Mouse (Mus musculus) G1E (cell line): ENCODE measurements around the gene Tent5a.

ENCODE experiments used
- CTCF ChIP-seq: IDR thresholded peaks from 2 replicates; pipeline ENCODE4 v1.5.1; 2012; ENCODE audit warnings: low read depth, low read length, inconsistent platforms, mixed read lengths
- GATA1 ChIP-seq: IDR thresholded peaks from 2 replicates; pipeline ENCODE4 v1.6.1; 2012; ENCODE audit warnings: borderline replicate concordance, low read length, inconsistent platforms, mixed read lengths
- GATA2 ChIP-seq: IDR thresholded peaks from 2 replicates; pipeline ENCODE4 v1.6.1; 2012; ENCODE audit warnings: low read depth, low read length, inconsistent platforms, borderline replicate concordance
- POLR2AphosphoS5 ChIP-seq: IDR thresholded peaks from 2 replicates; pipeline ENCODE4 v1.6.1; 2012; ENCODE audit warnings: low read depth, low read length, inconsistent platforms; ENCODE audit not compliant: insufficient replicate concordance

GRCm38 (mm10) chr9:85312473-85312872, 14.7 kb downstream of the Tent5a start, which contains the start of gene Gm11114:
- no peak for TF ChIP-seq CTCF
- no peak for TF ChIP-seq GATA1
- TF ChIP-seq GATA2, result no peak
- no peak for TF ChIP-seq POLR2AphosphoS5
